Comparison of ENCODE assay signal across 10 mouse cellular contexts in genomic region chr1:124148590-124148989, GRCm38 (mm10).
DNase-seq lines count a peak whose midpoint lies in the region; ATAC-seq lines count a peak whose summit lies in the region.
"Had no signal": no experiment of that assay in that cellular context is flagged by ENCODE, and none has a peak within 500 bp of the region (broad histone marks: within the 10 kb centered on the region; RNA-seq: fewer than 3 reads in every experiment).

No protein-coding gene starts in this region.

- intact Hi-C loops in left cerebral cortex, postnatal 36 days (cut with DNase I) = no loop called here

- DNase-seq in cerebellum, postnatal 10 days = peak; percentile 90 to 93
- peak; percentile 53 to 75 for DNase-seq in layer of hippocampus, adult 8-10 months (ENCODE audit: low spot score in 2 of 2)
- DNase-seq in left cerebral cortex, postnatal 36 days (ENCODE audit: low spot score in 2 of 2) = peak; percentile 52 to 66
- DNase-seq in gastrocnemius, adult 8-10 months (ENCODE audit: low spot score in 2 of 2) = no peak
- no peak for DNase-seq in gastrocnemius, postnatal 4 days (ENCODE audit: low spot score in 2 of 2)
- DNase-seq: kidney, adult 9 months; thymus, adult 18-20 months had no signal

- peak; percentile 98 for ATAC-seq in cerebellum, adult (ENCODE audit: insufficient number of reproducible peaks, low FRiP score, low TSS enrichment)
- ATAC-seq in megakaryocyte progenitor cell, adult 5-6 weeks (replicated peaks; ENCODE audit: poor library complexity) = no peak
- ATAC-seq in granulocyte monocyte progenitor cell, adult 5-6 weeks (replicated peaks; ENCODE audit: poor library complexity, severe bottlenecking) = no peak

Comparison
In these comparisons a context has a peak if more than half of its experiments do, and no peak if none do; other contexts are left out.
1. DNase-seq: peak in cerebellum, postnatal 10 days (2 of 2), layer of hippocampus, adult 8-10 months (2 of 2) and left cerebral cortex, postnatal 36 days (2 of 2); none in gastrocnemius, adult 8-10 months (0 of 2) and gastrocnemius, postnatal 4 days (0 of 2).